Mouse (Mus musculus) CH12.LX (cell line): ENCODE data around the gene Cask. TPM values are rescaled to one million over a fixed set of nuclear protein-coding genes. Genes with fewer than 3 reads are reported as not detected.

Experiments used
- DNase-seq: peaks from one replicate; pipeline ENCODE4 v3.0.0-alpha.2; 2013; ENCODE audit errors: extremely low read depth
- H3K27ac ChIP-seq: 2 replicates; pipeline ENCODE4 v1.5.1; 2012; ENCODE audit warnings: low read depth, mild to moderate bottlenecking, control low read depth, moderate library complexity; ENCODE audit not compliant: insufficient read depth
- H3K27me3 ChIP-seq: replicated peaks from 2 replicates; pipeline ENCODE3; 2012; ENCODE audit warnings: inconsistent platforms
- H3K36me3 ChIP-seq, 2 experiments: replicated peaks in 1 of 2; 2 replicates each; pipeline versions ENCODE3 to v1.6.1; 2012; ENCODE audit warnings: inconsistent platforms in 1 of 2, low read length in 1 of 2, mild to moderate bottlenecking in 1 of 2, mixed read lengths in 1 of 2, moderate library complexity in 1 of 2; ENCODE audit not compliant: control insufficient read depth in 1 of 2, insufficient read depth in 1 of 2
- H3K4me1 ChIP-seq, 2 experiments: 2 replicates each; pipeline ENCODE4 v1.6.1; 2012; ENCODE audit warnings: inconsistent platforms in 1 of 2, moderate library complexity in 1 of 2; ENCODE audit not compliant: insufficient read depth in 2 of 2, control insufficient read depth in 1 of 2
- H3K4me2 ChIP-seq: 2 replicates; pipeline ENCODE4 v1.6.1; 2012; ENCODE audit warnings: low read depth, mild to moderate bottlenecking, control low read depth; ENCODE audit not compliant: poor library complexity, insufficient read depth, severe bottlenecking
- H3K4me3 ChIP-seq, 3 experiments: fragments of 150-350 bp in 1 of 3; sonication (generic) in 1 of 3; replicated peaks in 1 of 3; 2 replicates each; pipeline versions ENCODE3 to v1.5.1; 2011 to 2012; ENCODE audit warnings: low read depth in 2 of 3, low read length in 2 of 3, mild to moderate bottlenecking in 2 of 3, moderate library complexity in 2 of 3, control low read depth in 1 of 3, improper control_type of control experiment in 1 of 3, inconsistent platforms in 1 of 3, mixed read lengths in 1 of 3; ENCODE audit not compliant: poor library complexity in 1 of 3
- H3K79me2 ChIP-seq: replicated peaks from 2 replicates; pipeline ENCODE4 v1.6.1; 2012; ENCODE audit warnings: mild to moderate bottlenecking, moderate library complexity; ENCODE audit not compliant: control insufficient read depth, poor library complexity, insufficient read depth, severe bottlenecking; ENCODE audit errors: extremely low read depth
- H3K9ac ChIP-seq: 2 replicates; pipeline ENCODE4 v1.6.1; 2012; ENCODE audit warnings: low read depth, mild to moderate bottlenecking, control low read depth, moderate library complexity; ENCODE audit not compliant: insufficient read depth
- H3K9me3 ChIP-seq: replicated peaks from 2 replicates; pipeline ENCODE3; 2012; ENCODE audit warnings: low read length, inconsistent platforms, mixed read lengths
- BHLHE40 ChIP-seq: IDR thresholded peaks from 2 replicates; pipeline ENCODE4 v1.6.1; 2011; ENCODE audit warnings: mild to moderate bottlenecking, low read depth, low read length, improper control_type of control experiment
- CTCF ChIP-seq, 2 experiments: IDR thresholded peaks in 1 of 2; conservative IDR thresholded peaks in 1 of 2; 2 replicates each; pipeline ENCODE4 v1.5.1; 2011 to 2012; ENCODE audit warnings: low read depth in 2 of 2, low read length in 2 of 2, improper control_type of control experiment in 1 of 2, inconsistent platforms in 1 of 2, mild to moderate bottlenecking in 1 of 2, moderate library complexity in 1 of 2
- E2F4 ChIP-seq: IDR thresholded peaks from 2 replicates; pipeline ENCODE4 v1.6.1; 2011; ENCODE audit warnings: low read depth, low read length, improper control_type of control experiment; ENCODE audit not compliant: insufficient replicate concordance
- ETS1 ChIP-seq: conservative IDR thresholded peaks from 2 replicates; pipeline ENCODE4 v1.6.1; 2012; ENCODE audit warnings: low read depth, mild to moderate bottlenecking, inconsistent platforms, low read length, improper control_type of control experiment, moderate library complexity
- GABPA ChIP-seq: IDR thresholded peaks from 2 replicates; pipeline ENCODE4 v1.6.1; 2012; ENCODE audit warnings: low read depth, low read length, improper control_type of control experiment, inconsistent platforms; ENCODE audit not compliant: insufficient replicate concordance
- HCFC1 ChIP-seq: IDR thresholded peaks from 2 replicates; pipeline ENCODE4 v1.6.1; 2012; ENCODE audit warnings: low read depth, mild to moderate bottlenecking, inconsistent platforms, low read length, improper control_type of control experiment
- IRF4 ChIP-seq: IDR thresholded peaks from 2 replicates; pipeline ENCODE4 v1.6.1; 2014; ENCODE audit warnings: low read depth, mild to moderate bottlenecking, inconsistent platforms, low read length, improper control_type of control experiment
- JUN ChIP-seq: IDR thresholded peaks from 2 replicates; pipeline ENCODE4 v1.6.1; 2011; ENCODE audit warnings: low read depth, mild to moderate bottlenecking, low read length, improper control_type of control experiment, moderate library complexity; ENCODE audit not compliant: insufficient read depth
- KAT2A ChIP-seq: IDR thresholded peaks from 2 replicates; pipeline ENCODE4 v1.6.1; 2012; ENCODE audit warnings: low read length, improper control_type of control experiment, inconsistent platforms; ENCODE audit not compliant: insufficient replicate concordance
- MAFK ChIP-seq: IDR thresholded peaks from 2 replicates; pipeline ENCODE4 v1.6.1; 2011; ENCODE audit warnings: low read length, improper control_type of control experiment; ENCODE audit not compliant: insufficient replicate concordance
- MXI1 ChIP-seq: IDR thresholded peaks from 2 replicates; pipeline ENCODE4 v1.6.1; 2011; ENCODE audit warnings: mild to moderate bottlenecking, low read depth, low read length, improper control_type of control experiment
- MYC ChIP-seq: IDR thresholded peaks from 2 replicates; pipeline ENCODE4 v1.6.1; 2011; ENCODE audit warnings: low read depth, mild to moderate bottlenecking, improper control_type of control experiment, low read length
- PAX5 ChIP-seq: IDR thresholded peaks from 2 replicates; pipeline ENCODE4 v1.6.1; 2012; ENCODE audit warnings: low read length, inconsistent platforms, mixed read lengths
- POLR2AphosphoS2 ChIP-seq: IDR thresholded peaks from 2 replicates; pipeline ENCODE4 v1.6.1; 2011; ENCODE audit warnings: low read depth, low read length, improper control_type of control experiment
- RAD21 ChIP-seq: IDR thresholded peaks from 2 replicates; pipeline ENCODE4 v1.6.1; 2011; ENCODE audit warnings: low read depth, mild to moderate bottlenecking, low read length, improper control_type of control experiment, moderate library complexity
- SIN3A ChIP-seq: IDR thresholded peaks from 2 replicates; pipeline ENCODE4 v1.6.1; 2012; ENCODE audit warnings: low read length, improper control_type of control experiment, inconsistent platforms
- SMC3 ChIP-seq: IDR thresholded peaks from 2 replicates; pipeline ENCODE4 v1.6.1; 2011; ENCODE audit warnings: low read depth, low read length, improper control_type of control experiment
- TBP ChIP-seq: conservative IDR thresholded peaks from 2 replicates; pipeline ENCODE4 v1.6.1; 2011; ENCODE audit warnings: low read depth, low read length, improper control_type of control experiment
- TCF12 ChIP-seq: IDR thresholded peaks from 2 replicates; pipeline ENCODE4 v1.6.1; 2014; ENCODE audit warnings: low read depth, mild to moderate bottlenecking, inconsistent platforms, low read length, improper control_type of control experiment
- USF2 ChIP-seq: conservative IDR thresholded peaks from 2 replicates; pipeline ENCODE4 v1.6.1; 2011; ENCODE audit warnings: low read depth, low read length, improper control_type of control experiment
- ZC3H11A ChIP-seq: IDR thresholded peaks from 2 replicates; pipeline ENCODE4 v1.6.1; 2012; ENCODE audit warnings: low read depth, mild to moderate bottlenecking, inconsistent platforms, low read length, improper control_type of control experiment
- ZMIZ1 ChIP-seq: IDR thresholded peaks from 2 replicates; pipeline ENCODE4 v1.6.1; 2012; ENCODE audit warnings: low read depth, mild to moderate bottlenecking, inconsistent platforms, low read length, improper control_type of control experiment
- ZNF384 ChIP-seq: IDR thresholded peaks from 2 replicates; pipeline ENCODE4 v1.6.1; 2012; ENCODE audit warnings: low read depth, low read length, improper control_type of control experiment, inconsistent platforms
- dilution Hi-C: fragments of 300-500 bp; cut with MboI; formaldehyde crosslinking; loops from 2 replicates; pipeline ENCODE4 v1.14.3; 2020; ENCODE audit warnings: low sequenced_read_pairs; ENCODE audit not compliant: extremely low pct_unique_long_range_greater_than_20kb, extremely low pct_ligation_motif_present
- in situ Hi-C: fragments of 300-500 bp; cut with MboI; formaldehyde crosslinking; loops from 3 replicates; pipeline ENCODE4 v1.14.3; 2019; ENCODE audit warnings: low sequenced_read_pairs, low pct_ligation_motif_present, low pct_unique_long_range_greater_than_20kb, mixed read lengths
- polyA plus RNA-seq: library from polyadenylated mRNA; unstranded; fragments of >175 nt; gene quantifications from 2 replicates; pipeline ENCODE4 v1.2.1, GENCODE M21; 2012; ENCODE audit warnings: low read depth; ENCODE audit not compliant: insufficient read length
- total RNA-seq, 2 experiments: library from RNA; depleted of rRNA; stranded (reverse); fragments of 300-350 nt in 1 of 2; fragments of >200 nt in 1 of 2; gene quantifications; 2 replicates each; pipeline ENCODE4 v1.2.3; 2012 to 2014

The Cask gene
- total and polyA plus RNA-seq, 3 experiments: 0.40 to 5.0 (median 0.49) TPM

- H3K9ac ChIP-seq: no peak overlapping the region
- H3K4me2 ChIP-seq: no peak overlapping the region
- TF ChIP-seq IRF4 (no peak), BHLHE40 (no peak), SMC3 (no peak), USF2 (no peak), ZMIZ1 (no peak), ZNF384 (no peak), PAX5 (no peak), KAT2A (no peak), SIN3A (no peak)
- H3K4me3 ChIP-seq: no peak overlapping the region
- no peaks in the 10 kb centered on the region for H3K36me3 ChIP-seq
- dilution Hi-C loops (no loop called here), in situ Hi-C loops (no loop called here)
- no peak overlapping the region for H3K27ac ChIP-seq
- no peaks in the 10 kb centered on the region for H3K27me3 ChIP-seq
- DNase-seq: no peak
- H3K79me2 ChIP-seq: no peaks in the 10 kb centered on the region
- H3K9me3 ChIP-seq: no peaks in the 10 kb centered on the region
- H3K4me1 ChIP-seq: peaks cover 0 to 9% of the 10 kb centered on the region in 2 experiments; a peak in 2 of 4 replicates
Measured at GRCm38 (mm10) chrX:13621473-13621872, 229.7 kb downstream of the Cask start.

GRCm38 (mm10) chrX:13618476-13618875 is 232.7 kb downstream of the Cask start:
- TF ChIP-seq TCF12 (no peak), ZC3H11A (no peak), KAT2A (no peak)
- Histone ChIP-seq H3K9ac (no peak overlapping the region), H3K36me3 (no peaks in the 10 kb centered on the region), H3K4me2 (no peak overlapping the region), H3K27me3 (no peaks in the 10 kb centered on the region), H3K4me3 (no peak overlapping the region), H3K9me3 (no peaks in the 10 kb centered on the region), H3K27ac (no peak overlapping the region), H3K79me2 (no peaks in the 10 kb centered on the region), H3K4me1 (peaks cover 0 to 9% of the 10 kb centered on the region in 2 experiments; a peak in 2 of 4 replicates)
- dilution Hi-C loops: no loop called here
- DNase-seq: no peak
- in situ Hi-C loops: no loop called here

- no peaks in the 10 kb centered on the region for H3K9me3 ChIP-seq
- in situ Hi-C loops: no loop called here
- TF ChIP-seq CTCF (conservative IDR thresholded peaks at IDR 0.05 in 1 of 2, IDR thresholded peaks at IDR 0.05 in 1 of 2; ENCODE audit: low read depth in 2 of 2, low read length in 2 of 2) (no peak), ETS1 (no peak), MYC (no peak), TCF12 (no peak), RAD21 (no peak), MAFK (no peak), SMC3 (no peak), BHLHE40 (no peak), USF2 (no peak), MXI1 (no peak), TBP (no peak), JUN (no peak), POLR2AphosphoS2 (no peak), E2F4 (no peak), GABPA (no peak), HCFC1 (no peak)
- H3K9ac ChIP-seq: no peak overlapping the region
- no peaks in the 10 kb centered on the region for H3K27me3 ChIP-seq
- no peak overlapping the region for H3K4me2 ChIP-seq
- no peaks in the 10 kb centered on the region for H3K79me2 ChIP-seq
- H3K4me1 ChIP-seq: peaks cover 0 to 9% of the 10 kb centered on the region in 2 experiments; a peak in 2 of 4 replicates
- H3K27ac ChIP-seq: no peak overlapping the region
- no peak overlapping the region for H3K4me3 ChIP-seq
- H3K36me3 ChIP-seq: no peaks in the 10 kb centered on the region
- dilution Hi-C loops: no loop called here
- DNase-seq: no peak
Measured at GRCm38 (mm10) chrX:13617294-13617693, 233.9 kb downstream of the Cask start.
